Mouse (Mus musculus) neural tube, embryonic 12.5 days (tissue): Measurements from ENCODE around the gene Slc6a17. TPM values are rescaled to one million over a fixed set of nuclear protein-coding genes. Genes with fewer than 3 reads are reported as not detected.

ENCODE experiments used
- ATAC-seq: fragments of 200-750 bp; cut with Nextera tagmentation; 2 replicates; pipeline ENCODE4 v1.8.0; 2017; ENCODE audit warnings: low read depth, mild to moderate bottlenecking, moderate TSS enrichment, moderate library complexity; ENCODE audit not compliant: low FRiP score
- H3K27ac ChIP-seq: fragments of 300-500 bp; sonication (generic); 2 replicates; pipeline ENCODE4 v1.5.1; 2016
- H3K27me3 ChIP-seq: fragments of 300-500 bp; sonication (generic); replicated peaks from 2 replicates; pipeline ENCODE4 v1.6.1; 2016; ENCODE audit warnings: mild to moderate bottlenecking
- H3K36me3 ChIP-seq: fragments of 300-500 bp; sonication (generic); 2 replicates; pipeline ENCODE4 v1.6.1; 2016; ENCODE audit warnings: mild to moderate bottlenecking
- H3K4me1 ChIP-seq: fragments of 300-500 bp; sonication (generic); 2 replicates; pipeline ENCODE4 v1.6.1; 2016
- H3K4me2 ChIP-seq: fragments of 300-500 bp; sonication (generic); replicated peaks from 2 replicates; pipeline ENCODE4 v1.6.1; 2016; ENCODE audit warnings: mild to moderate bottlenecking
- H3K4me3 ChIP-seq: fragments of 300-500 bp; sonication (generic); 2 replicates; pipeline ENCODE4 v1.5.1; 2016
- H3K9ac ChIP-seq: fragments of 300-500 bp; sonication (generic); 2 replicates; pipeline ENCODE4 v1.6.1; 2016; ENCODE audit warnings: mild to moderate bottlenecking
- H3K9me3 ChIP-seq: fragments of 300-500 bp; sonication (generic); 2 replicates; pipeline ENCODE4 v1.6.1; 2016; ENCODE audit warnings: mild to moderate bottlenecking
- WGBS: fragments of 180-500 bp; shearing (Covaris S2); methylation state at CpG from one replicate; pipeline ENCODE4 v1.1.7; 2016; 5-methylcytosine and 5-hydroxymethylcytosine counted together
- polyA plus RNA-seq: library from polyadenylated mRNA; unstranded; fragments of >200 nt; fragmentation: Nextera tagmentation; extraction: Ambion mirVana; gene quantifications from 2 replicates; pipeline ENCODE4 v1.2.1, GENCODE M21; 2016

Gene Slc6a17
- polyA plus RNA-seq, 1 experiment from 2014 or later: 3.3 TPM

DNA sequence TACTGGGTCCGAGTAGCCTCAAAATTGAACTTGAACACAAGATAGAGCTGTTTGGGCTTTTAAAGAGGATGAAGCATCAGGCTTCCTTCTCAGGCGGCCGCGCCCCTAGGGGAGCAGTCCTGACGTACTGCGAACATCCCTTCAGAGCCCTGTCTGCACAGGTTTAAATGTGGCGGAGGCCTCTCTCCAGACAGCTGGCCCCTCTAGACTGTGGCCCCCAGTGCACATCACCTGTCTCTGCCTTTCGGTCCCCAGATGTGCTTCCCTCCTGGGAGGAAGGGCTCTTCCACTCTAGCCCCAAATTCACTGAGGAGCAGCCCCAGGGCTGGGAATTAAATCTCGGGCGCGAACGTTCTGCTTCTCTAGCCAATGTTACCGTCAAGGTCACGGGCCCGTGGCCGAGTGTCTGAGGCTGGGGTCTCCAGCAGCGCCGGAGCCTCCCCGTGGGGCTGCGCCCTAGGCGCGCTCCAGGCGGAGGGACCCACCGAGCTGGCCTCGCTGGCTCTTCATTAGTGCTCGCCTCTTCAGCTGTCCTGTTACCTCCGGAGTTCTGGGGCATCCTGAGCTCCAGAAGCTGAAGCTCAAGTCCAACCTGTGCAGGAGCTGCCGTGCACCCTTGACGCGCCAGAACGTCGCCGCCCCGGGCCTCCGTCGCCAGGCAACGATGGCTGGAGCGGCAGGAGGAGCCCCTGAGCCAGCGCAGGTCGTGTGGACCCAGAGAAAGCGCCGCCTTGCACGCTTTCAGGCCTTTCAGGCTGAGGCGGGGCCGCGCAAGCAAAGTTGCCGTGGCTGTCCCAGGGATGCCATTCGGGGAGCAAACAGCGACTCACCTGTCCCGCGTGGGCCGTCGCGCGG lies 815 bp downstream of the Slc6a17 start:
- peaks cover 58% of the 10 kb centered on the region for H3K27me3 ChIP-seq
- H3K4me2 ChIP-seq: peak overlapping the region; percentile 97
- no peak overlapping the region for H3K27ac ChIP-seq
- H3K4me3 ChIP-seq: peak overlapping the region; percentile 49
- no peaks in the 10 kb centered on the region for H3K36me3 ChIP-seq
- H3K9me3 ChIP-seq: no peaks in the 10 kb centered on the region
- ATAC-seq: peak; percentile 81
- peaks cover 17% of the 10 kb centered on the region for H3K4me1 ChIP-seq
- peak overlapping the region; percentile 59 for H3K9ac ChIP-seq
- WGBS: 3% methylated on average over 55 of the region's 55 CpGs

DNA sequence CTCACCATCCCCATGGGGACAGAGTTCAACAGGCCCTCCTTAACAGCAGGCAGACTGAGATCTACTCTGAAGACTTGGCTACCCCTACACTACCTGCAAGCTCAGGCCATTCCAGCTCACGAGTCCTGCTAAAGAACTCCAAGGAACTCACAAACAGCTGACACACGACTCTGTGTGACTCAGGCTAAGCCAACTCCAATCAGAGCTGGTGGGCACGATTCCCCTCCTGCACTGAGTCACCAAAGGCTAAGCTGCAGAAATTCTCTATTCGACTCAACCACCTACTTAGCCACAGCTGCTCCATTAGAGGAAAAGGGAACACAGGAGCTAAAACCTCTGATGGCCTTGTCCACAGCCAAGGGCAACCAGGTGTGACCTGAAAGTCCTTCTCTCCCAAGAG lies 1.8 kb downstream of the Slc6a17 start:
- ATAC-seq: no peak
- Histone ChIP-seq H3K27ac (no peak overlapping the region), H3K4me1 (peaks cover 17% of the 10 kb centered on the region), H3K36me3 (no peaks in the 10 kb centered on the region), H3K4me3 (no peak overlapping the region), H3K27me3 (peaks cover 51% of the 10 kb centered on the region), H3K9me3 (no peaks in the 10 kb centered on the region), H3K4me2 (no peak overlapping the region), H3K9ac (no peak overlapping the region)
- WGBS: 75% methylated on average over 4 of the region's 4 CpGs

DNA sequence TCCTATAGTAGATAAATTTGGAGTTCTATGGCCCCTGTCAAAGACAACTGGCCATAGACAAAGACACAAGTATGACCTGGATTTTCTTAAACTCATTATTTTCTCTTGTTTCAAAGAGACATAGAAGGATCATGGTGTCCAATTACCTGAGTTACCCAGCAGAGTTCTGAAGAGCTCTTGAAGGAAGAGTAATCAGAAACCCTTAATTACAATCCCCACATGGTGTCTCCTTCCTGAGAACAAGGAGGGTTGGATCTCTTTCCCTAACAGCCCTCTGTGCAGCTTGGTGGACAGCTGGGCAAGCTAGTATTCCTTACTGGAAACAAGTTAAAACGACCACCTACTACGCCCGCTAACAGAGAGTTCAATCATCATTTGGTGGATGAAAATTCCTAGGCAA lies 6.4 kb downstream of the Slc6a17 start:
- H3K27ac ChIP-seq: no peak overlapping the region
- 73% methylated on average over 3 of the region's 3 CpGs for WGBS
- no peak for ATAC-seq
- no peaks in the 10 kb centered on the region for H3K36me3 ChIP-seq
- no peaks in the 10 kb centered on the region for H3K9me3 ChIP-seq
- peaks cover 16% of the 10 kb centered on the region for H3K27me3 ChIP-seq
- no peaks in the 10 kb centered on the region for H3K4me1 ChIP-seq
- H3K4me3 ChIP-seq: no peak overlapping the region
- H3K4me2 ChIP-seq: no peak overlapping the region
- no peak overlapping the region for H3K9ac ChIP-seq

DNA sequence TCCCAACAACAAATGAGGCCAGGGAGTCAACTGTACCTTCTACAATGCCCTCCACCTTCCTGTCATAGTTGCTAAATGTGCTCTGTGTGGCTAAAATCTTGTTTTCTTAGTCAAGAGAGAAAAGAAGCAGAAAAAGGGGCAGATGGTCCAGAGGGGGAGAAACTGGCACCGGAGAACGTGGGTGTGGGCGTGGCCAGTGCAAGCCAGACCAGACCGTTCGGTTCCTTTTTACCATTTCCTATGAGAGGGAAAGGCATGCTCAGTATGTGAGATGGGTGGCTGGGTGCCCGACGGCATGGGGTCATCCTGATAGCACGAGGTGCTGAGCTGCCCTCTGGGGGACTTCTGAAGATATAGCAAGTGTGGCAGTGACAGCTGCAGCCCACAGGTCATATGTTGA lies 9.1 kb downstream of the Slc6a17 start:
- Histone ChIP-seq H3K9me3 (no peaks in the 10 kb centered on the region), H3K4me3 (no peak overlapping the region), H3K4me1 (peaks cover 15% of the 10 kb centered on the region), H3K27me3 (no peaks in the 10 kb centered on the region), H3K27ac (no peak overlapping the region), H3K36me3 (no peaks in the 10 kb centered on the region), H3K4me2 (no peak overlapping the region), H3K9ac (no peak overlapping the region)
- ATAC-seq: no peak
- WGBS: 78% methylated on average over 8 of the region's 8 CpGs

DNA sequence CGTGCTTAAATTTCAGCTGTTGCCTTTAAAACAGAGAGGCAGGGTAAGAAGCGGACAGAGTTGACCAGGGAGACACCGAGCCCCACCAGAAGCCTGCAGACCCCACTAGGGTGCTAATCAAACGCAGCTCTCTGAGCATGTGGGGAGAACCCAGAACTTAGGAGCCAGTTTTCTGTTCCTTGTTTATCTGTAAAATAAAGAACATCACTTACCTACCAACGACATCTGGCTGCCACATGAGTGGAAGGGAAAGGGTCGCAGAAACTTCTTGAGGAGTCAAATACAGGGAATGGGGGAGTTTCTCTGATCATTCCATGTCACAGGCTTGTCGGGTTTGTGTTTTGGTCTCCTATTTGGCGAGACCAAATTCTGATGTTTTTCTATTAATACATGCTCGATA lies 9.9 kb downstream of the Slc6a17 start:
- peaks cover 15% of the 10 kb centered on the region for H3K4me1 ChIP-seq

DNA sequence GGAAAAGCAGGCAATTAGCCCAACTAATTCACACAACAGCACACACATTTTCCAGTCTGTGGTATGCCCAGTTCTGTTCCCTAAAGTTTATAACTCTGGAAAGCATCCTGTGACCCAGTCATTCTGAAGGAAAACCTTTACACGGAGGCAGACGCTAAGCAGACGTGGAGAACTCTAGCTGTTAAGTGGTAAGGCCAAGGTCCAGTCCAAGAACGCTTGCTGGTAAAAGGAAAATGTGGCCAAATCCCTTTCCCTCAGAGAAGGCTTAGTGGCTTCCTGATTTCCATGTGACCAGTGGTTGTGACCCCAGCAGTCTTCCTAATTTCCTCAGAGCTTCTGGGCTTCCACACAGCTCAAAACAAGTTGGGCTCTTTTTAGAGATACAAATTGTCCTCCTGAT lies 11.3 kb downstream of the Slc6a17 start:
- no peaks in the 10 kb centered on the region for H3K36me3 ChIP-seq
- H3K27me3 ChIP-seq: no peaks in the 10 kb centered on the region
- no peak overlapping the region for H3K4me2 ChIP-seq
- 55% methylated on average over 4 of the region's 4 CpGs for WGBS
- H3K27ac ChIP-seq: no peak overlapping the region
- H3K9ac ChIP-seq: no peak overlapping the region
- H3K4me1 ChIP-seq: peaks cover 23% of the 10 kb centered on the region
- no peak overlapping the region for H3K4me3 ChIP-seq
- ATAC-seq: no peak
- H3K9me3 ChIP-seq: no peaks in the 10 kb centered on the region

More for the DNA sequence above, 9.9 kb downstream of the Slc6a17 start:
- H3K4me3 ChIP-seq: no peak overlapping the region
- no peak for ATAC-seq
- WGBS: 78% methylated on average over 9 of the region's 9 CpGs
- no peak overlapping the region for H3K4me2 ChIP-seq
- H3K9me3 ChIP-seq: no peaks in the 10 kb centered on the region
- no peaks in the 10 kb centered on the region for H3K36me3 ChIP-seq
- no peaks in the 10 kb centered on the region for H3K27me3 ChIP-seq
- H3K27ac ChIP-seq: no peak overlapping the region
- H3K9ac ChIP-seq: no peak overlapping the region

DNA sequence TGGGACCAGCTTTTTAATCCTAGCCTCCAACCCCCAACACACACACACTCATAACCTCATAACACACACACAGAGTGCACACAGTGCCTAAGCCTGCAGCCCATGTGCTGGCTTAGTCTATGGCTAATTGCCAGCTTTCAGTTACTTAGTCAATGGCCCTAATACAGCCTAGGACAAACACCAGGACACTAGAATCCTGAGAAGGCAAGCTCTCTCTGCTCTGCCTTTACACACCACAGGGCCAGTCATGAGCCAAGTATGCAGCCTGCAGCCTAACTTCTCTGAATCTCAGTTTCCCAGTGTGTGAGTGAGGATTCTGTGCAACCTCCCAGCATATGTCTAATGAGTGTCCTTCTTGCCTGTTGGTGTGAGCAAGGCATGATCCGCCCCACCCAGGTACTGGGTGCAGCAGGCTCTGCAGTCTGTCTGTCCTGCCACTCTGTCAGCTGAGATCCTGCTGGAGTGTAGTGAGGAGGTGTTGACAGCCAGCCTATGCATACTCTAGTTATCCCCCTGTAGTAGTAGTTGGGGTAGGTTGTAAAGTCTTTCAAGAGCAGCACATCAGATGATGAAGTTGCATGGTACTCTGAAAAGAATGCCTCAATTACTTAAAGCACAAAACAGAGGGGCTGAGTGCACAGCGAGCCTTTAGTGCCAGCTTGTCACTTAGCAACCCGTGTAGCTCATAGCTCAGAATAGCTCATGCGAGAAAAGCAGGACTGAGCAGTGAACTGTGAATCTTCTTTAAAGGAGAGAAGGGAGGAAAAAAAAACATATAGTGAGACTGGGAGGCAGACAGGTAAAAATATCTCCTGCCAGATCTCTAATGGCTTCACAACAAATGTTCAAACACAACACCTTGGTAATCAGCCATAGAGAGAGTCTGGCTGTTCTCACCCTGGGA lies 12.1 kb downstream of the Slc6a17 start:
- 24% methylated on average over 4 of the region's 4 CpGs for WGBS
- no peak overlapping the region for H3K27ac ChIP-seq
- no peaks in the 10 kb centered on the region for H3K36me3 ChIP-seq
- H3K27me3 ChIP-seq: no peaks in the 10 kb centered on the region
- peak; percentile 80 for ATAC-seq
- H3K4me2 ChIP-seq: 0 out of 2 replicates have a peak overlapping the region, but pooled peaks have one; percentile 9
- H3K4me1 ChIP-seq: peaks cover 26% of the 10 kb centered on the region
- no peak overlapping the region for H3K9ac ChIP-seq
- no peaks in the 10 kb centered on the region for H3K9me3 ChIP-seq
- no peak overlapping the region for H3K4me3 ChIP-seq

DNA sequence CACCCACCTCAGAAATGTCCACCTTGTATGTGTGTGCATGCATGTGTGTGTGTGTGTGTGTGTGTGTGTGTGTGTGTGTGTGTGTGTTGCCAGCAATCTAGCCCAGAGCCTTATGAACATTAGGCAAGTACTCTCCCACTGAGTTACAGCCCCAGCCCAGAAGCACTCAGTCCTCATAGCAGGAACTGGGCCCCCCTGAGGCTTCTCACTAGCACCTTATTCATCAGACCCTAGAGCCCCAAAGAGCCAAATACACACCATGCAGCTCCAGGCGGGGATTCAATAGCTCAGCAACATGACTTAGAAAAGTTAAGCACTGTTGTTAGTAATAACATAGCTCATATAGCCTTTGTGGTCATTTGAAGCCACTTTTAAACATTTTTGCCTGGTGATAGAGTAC lies 13.3 kb downstream of the Slc6a17 start:
- H3K4me1 ChIP-seq: peaks cover 26% of the 10 kb centered on the region
- no peaks in the 10 kb centered on the region for H3K36me3 ChIP-seq
- H3K27ac ChIP-seq: no peak overlapping the region
- H3K4me2 ChIP-seq: no peak overlapping the region
- H3K9me3 ChIP-seq: no peaks in the 10 kb centered on the region; the same call in 1 of the 2 replicates
- ATAC-seq: no peak
- no peak overlapping the region for H3K9ac ChIP-seq
- 70% methylated on average over 1 of the region's 1 CpGs for WGBS
- no peak overlapping the region for H3K4me3 ChIP-seq
- no peaks in the 10 kb centered on the region for H3K27me3 ChIP-seq

DNA sequence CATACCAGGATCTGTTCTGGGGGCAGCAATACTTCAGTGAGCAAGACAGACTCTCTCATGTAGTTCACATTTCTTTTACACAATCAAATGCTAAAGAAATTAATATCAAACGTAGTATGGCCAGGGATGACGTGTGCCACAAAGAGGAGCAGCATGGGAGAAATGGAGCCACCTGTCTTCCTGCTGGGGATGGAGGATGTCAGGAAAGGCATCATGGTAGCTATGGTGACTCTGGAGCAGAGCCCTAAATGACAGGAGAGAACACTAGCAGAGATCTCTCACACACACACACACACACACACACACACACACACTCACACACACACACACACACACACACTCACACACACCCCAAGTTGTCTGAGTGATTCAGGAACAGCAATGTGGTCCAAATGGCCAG lies 14.1 kb downstream of the Slc6a17 start:
- Histone ChIP-seq H3K9me3 (no peaks in the 10 kb centered on the region; the same call in 1 of the 2 replicates), H3K27me3 (no peaks in the 10 kb centered on the region), H3K27ac (no peak overlapping the region), H3K9ac (no peak overlapping the region), H3K4me2 (no peak overlapping the region), H3K4me3 (no peak overlapping the region), H3K36me3 (no peaks in the 10 kb centered on the region), H3K4me1 (peaks cover 26% of the 10 kb centered on the region)
- 74% methylated on average over 2 of the region's 2 CpGs for WGBS
- no peak for ATAC-seq

DNA sequence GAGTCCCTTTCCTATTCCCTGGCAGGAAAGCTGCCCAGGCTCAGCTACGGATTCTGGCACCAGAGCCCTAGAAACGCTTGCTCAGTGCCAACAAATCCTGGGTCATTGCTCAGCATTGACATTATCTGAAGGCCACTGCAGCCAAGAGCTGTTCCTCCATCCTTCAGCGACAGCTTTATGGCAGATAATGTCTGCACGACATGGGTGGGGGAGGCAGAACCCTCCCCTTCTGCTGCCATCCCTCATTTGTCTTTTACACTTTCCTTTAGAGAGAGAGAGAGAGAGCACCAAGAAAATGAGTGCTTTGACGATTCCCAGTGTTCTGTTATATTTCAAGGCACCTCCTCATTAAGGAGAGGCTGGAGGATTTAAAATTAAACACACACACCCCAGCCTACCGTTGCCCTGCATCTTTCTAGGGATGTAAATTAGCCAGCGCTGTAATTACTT lies 16.1 kb downstream of the Slc6a17 start:
- no peak overlapping the region for H3K27ac ChIP-seq
- no peak overlapping the region for H3K4me2 ChIP-seq
- no peaks in the 10 kb centered on the region for H3K36me3 ChIP-seq
- no peak overlapping the region for H3K9ac ChIP-seq
- no peak for ATAC-seq
- no peak overlapping the region for H3K4me3 ChIP-seq
- H3K4me1 ChIP-seq: peaks cover 26% of the 10 kb centered on the region
- 38% methylated on average over 7 of the region's 7 CpGs for WGBS
- H3K27me3 ChIP-seq: no peaks in the 10 kb centered on the region; the same call in 1 of the 2 replicates
- no peaks in the 10 kb centered on the region; the same call in 1 of the 2 replicates for H3K9me3 ChIP-seq

DNA sequence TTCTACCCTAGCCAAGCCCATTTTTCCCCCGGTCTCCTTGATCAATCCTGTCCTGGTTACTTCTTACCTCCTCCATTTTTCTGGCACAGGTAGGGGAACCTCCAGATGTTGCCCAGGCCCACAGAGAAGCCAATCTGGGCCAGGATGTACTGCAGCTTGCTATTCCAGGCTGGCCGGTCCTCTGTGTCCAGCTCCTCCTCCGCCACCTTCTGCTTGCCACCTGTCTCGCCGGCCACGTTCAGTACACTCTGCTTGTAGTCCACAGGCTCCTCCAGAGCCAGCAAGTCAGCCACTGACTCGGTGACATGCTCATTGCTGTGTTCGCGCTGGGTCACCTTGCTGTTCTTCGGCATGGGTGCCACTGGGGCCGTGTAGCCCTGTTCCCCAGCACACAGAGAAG lies 17.5 kb downstream of the Slc6a17 start:
- no peaks in the 10 kb centered on the region for H3K36me3 ChIP-seq
- no peak overlapping the region for H3K4me3 ChIP-seq
- H3K9me3 ChIP-seq: no peaks in the 10 kb centered on the region; the same call in 1 of the 2 replicates
- no peak for ATAC-seq
- no peaks in the 10 kb centered on the region; the same call in 1 of the 2 replicates for H3K27me3 ChIP-seq
- no peak overlapping the region for H3K27ac ChIP-seq
- no peak overlapping the region for H3K4me2 ChIP-seq
- no peak overlapping the region for H3K9ac ChIP-seq
- WGBS: 93% methylated on average over 11 of the region's 11 CpGs
- H3K4me1 ChIP-seq: peaks cover 16% of the 10 kb centered on the region
